Mouse (Mus musculus): Measurements from ENCODE around the gene Hace1.
A peak's percentile ranks its signal among the peaks of the same experiment; 100 is the strongest.
"Not testable (repeated sequence)": the region's sequence is repeated elsewhere in the genome, so short reads cannot be mapped to it uniquely, and the experiment has no call there.

Gene Hace1

GRCm38 (mm10) chr10:45577731-45578297 is at the start of gene Hace1:
Gene Hace1, plus strand, starts transcription at chr10:45577829.
- peak; percentile 81 for DNase-seq (ENCODE audit: low spot score)

DNA sequence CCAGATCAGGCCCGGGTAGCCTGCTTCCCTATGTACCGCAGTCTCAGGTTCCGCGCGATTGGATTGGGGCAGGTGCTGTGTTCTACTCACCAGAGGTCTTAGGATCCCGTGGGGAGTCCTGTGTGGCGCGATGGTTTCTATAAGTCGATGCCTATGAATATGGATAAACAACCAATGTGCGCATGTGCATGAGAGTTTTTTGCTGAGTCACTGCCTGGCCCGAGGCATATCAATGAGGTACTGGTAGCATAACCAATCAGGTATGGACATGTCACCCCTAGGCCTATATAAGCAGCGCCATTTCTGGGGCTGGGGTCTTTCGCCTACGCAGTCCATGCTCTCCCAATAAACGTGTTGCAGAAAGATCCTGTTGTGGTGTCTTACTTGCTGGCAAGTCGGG is 40.3 kb upstream of the Hace1 start:
- not testable (repeated sequence) for DNase-seq (ENCODE audit: low spot score)

- no peak for DNase-seq (ENCODE audit: low spot score)
Observed at GRCm38 (mm10) chr10:45542726-45543125, 34.9 kb upstream of the Hace1 start.

DNA sequence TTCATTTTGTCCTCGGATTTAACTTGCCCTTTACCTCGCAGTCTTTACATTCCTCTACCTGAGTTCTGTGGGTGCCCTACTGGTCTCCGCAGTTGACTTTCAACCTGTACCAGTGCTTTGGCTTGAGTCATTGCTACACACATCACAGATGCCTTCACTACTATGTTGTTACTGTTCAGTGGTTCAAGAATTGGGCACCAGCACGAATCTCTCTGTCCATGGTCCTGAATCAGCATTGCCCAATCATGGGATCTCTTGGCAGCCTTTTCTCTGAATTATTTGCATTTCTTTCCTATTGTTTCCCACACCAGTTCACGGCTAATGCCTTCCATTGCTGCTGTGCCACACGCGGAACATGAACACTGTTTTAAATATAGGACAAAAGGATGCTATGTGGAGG is 30.8 kb upstream of the Hace1 start:
- peak; percentile 24 for DNase-seq (ENCODE audit: low spot score)

GRCm38 (mm10) chr10:45578298-45578821 is 731 bp downstream of the Hace1 start:
- no peak for DNase-seq (ENCODE audit: low spot score)

- no peak for DNase-seq (ENCODE audit: low spot score)
Observed at GRCm38 (mm10) chr10:45583310-45583709, 5.7 kb downstream of the Hace1 start.

GRCm38 (mm10) chr10:45583829-45584228 is 6.2 kb downstream of the Hace1 start:
- no peak for DNase-seq (ENCODE audit: low spot score)

- no peak for DNase-seq (ENCODE audit: low spot score)
Observed at GRCm38 (mm10) chr10:45584311-45585102, 6.9 kb downstream of the Hace1 start.

DNA sequence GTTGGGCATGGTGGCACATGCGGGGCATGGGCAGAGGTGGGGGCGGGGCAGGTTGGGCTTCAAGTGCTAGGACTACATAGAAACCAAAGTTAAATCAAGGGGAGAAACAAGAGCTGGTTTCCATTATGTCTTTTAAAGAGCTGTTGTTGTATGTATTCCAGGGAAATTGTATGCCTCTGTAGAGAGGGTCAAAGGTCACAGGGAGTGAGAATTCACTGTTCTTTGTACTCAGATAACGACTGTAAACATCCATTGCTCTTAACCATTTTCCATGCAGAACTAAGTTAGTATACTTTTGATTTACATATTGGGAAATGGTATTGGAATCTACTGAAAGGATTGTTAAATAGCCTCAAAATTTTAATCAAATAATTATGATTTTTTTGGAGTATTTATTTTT is 28.2 kb downstream of the Hace1 start:
- no peak for DNase-seq (ENCODE audit: low spot score)

DNA sequence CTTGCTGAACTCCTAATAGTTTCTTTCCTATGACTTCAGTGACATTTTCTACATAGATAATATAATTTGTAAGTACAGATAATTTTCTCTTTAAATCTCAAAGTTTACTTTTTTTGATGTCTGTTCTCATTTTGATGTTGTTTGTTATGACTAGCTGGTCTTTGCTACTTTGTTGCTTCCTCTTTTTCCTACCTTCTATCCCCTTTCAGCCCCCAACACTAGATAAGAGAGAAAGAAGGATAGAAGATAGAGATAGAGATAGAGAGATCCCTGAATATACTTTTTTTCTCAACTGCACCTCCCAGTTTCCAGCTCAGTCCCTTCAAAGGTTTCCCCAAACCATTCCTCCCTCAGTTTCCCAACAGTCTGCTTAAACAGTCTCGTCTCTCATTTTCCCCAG is 33.1 kb downstream of the Hace1 start:
- DNase-seq (ENCODE audit: low spot score) = no peak

DNA sequence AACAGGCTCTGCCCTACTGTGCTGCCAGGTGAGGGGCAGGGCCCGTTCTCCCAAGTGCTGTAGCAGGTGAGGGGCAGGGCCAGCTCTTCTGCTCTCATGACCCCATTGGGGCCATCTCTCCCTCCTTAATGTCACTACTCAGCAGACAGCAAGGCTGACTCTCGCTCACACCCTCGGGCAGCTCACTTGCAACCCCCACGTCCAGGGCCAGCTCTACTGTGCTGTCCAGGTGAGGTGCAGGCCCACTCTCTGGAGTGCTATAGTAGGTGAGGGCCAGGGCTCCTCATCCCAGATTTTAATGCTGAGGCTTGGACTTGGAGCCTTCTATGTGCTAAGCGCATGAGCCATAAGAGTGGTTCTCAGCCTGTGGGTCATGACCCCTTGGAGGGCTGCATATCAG is 38.4 kb downstream of the Hace1 start:
- DNase-seq (ENCODE audit: low spot score) = no peak

GRCm38 (mm10) chr10:45619039-45619438 is 41.4 kb downstream of the Hace1 start:
- DNase-seq (ENCODE audit: low spot score) = no peak

GRCm38 (mm10) chr10:45631995-45632394 is 54.4 kb downstream of the Hace1 start:
- DNase-seq (ENCODE audit: low spot score) = no peak

GRCm38 (mm10) chr10:45632641-45633040 is 55.0 kb downstream of the Hace1 start:
- no peak for DNase-seq (ENCODE audit: low spot score)

- no peak for DNase-seq (ENCODE audit: low spot score)
Observed at GRCm38 (mm10) chr10:45635201-45635600, 57.6 kb downstream of the Hace1 start.

GRCm38 (mm10) chr10:45639762-45640161 is 62.1 kb downstream of the Hace1 start:
- no peak for DNase-seq (ENCODE audit: low spot score)

DNA sequence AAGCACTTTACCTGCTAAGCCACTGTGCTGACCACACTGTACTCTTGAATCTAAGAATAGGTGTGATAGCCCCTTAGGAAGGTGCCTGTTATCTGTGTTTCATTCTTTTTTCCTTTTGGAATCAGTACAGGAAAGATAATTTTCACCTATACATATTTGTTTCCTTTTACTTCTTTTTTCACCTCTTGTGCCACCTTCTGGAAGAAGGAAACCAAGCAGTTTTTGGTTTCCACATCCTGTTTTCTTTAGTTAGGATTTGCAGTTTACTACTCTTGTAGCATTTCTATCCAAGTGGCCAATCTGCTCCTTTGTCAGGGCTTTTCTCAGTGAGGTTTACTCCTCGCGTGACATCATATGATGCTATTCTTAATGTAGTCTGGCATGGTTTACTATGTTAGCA is 76.4 kb downstream of the Hace1 start:
- DNase-seq (ENCODE audit: low spot score) = no peak

GRCm38 (mm10) chr10:45662015-45662414 is 84.4 kb downstream of the Hace1 start:
- DNase-seq (ENCODE audit: low spot score) = no peak

- no peak for DNase-seq (ENCODE audit: low spot score)
Observed at GRCm38 (mm10) chr10:45668266-45668665, 90.6 kb downstream of the Hace1 start.

- no peak for DNase-seq (ENCODE audit: low spot score)
Observed at GRCm38 (mm10) chr10:45676796-45677195, 99.2 kb downstream of the Hace1 start.

DNA sequence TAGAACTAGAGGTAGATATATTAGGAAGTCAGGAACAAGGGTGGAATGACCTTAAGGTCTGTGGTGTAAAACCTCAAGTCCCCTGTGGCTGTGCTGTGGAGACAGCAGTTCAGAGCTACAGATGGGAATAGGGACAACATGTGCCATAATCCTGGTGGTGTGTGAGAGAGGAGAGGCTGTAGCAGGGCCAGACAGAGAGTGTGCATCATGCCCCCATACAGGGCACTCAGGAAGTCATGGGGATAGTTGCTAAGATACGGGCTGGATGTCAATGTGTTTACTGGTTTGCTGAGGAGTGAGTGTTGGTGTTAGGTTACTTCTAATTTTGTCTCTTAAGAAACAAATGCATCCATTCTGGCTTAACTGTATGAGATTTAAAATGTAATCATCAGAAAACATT is 108.6 kb downstream of the Hace1 start:
- DNase-seq (ENCODE audit: low spot score) = no peak

GRCm38 (mm10) chr10:45694931-45695330 is 117.3 kb downstream of the Hace1 start:
- DNase-seq (ENCODE audit: low spot score) = no peak

- no peak for DNase-seq (ENCODE audit: low spot score)
Observed at GRCm38 (mm10) chr10:45695522-45695921, 117.9 kb downstream of the Hace1 start.

DNA sequence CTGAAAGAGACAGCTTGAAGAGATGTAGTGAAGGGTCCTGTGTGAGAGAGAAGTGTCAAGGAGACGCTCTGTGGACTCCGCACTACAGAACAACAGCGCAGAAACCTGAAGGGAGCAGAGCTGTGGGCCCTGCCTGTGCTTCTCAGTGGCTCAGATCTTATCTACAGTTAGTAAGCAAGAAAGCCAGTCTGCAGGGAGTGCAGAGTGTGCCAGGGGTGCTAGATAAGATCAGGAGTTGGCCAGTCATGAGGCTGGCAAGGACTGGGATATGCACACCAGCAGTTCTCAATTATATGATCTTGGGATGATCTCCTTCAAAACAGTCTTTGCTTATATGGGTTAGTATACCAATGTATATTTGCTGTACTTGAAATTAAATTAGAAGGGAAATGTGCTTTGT is 121.3 kb downstream of the Hace1 start:
- DNase-seq (ENCODE audit: low spot score) = no peak

Data from urinary bladder, postnatal 25 days (tissue).